Mouse (Mus musculus): ENCODE data around the gene Spop.

GRCm38 (mm10) chr11:95371182-95371581 lies 42.7 kb upstream of the Spop start:
- no peak for TF ChIP-seq CTCF (IDR thresholded peaks at IDR 0.05; ENCODE audit: low read depth, low read length)
- TF ChIP-seq POLR2A (IDR thresholded peaks at IDR 0.05; ENCODE audit: borderline replicate concordance, low read depth, low read length), result no peak

Measured in bone marrow macrophage, adult 2 months (primary cell).